Mouse (Mus musculus) intestine, postnatal 0 days (tissue): Measurements from ENCODE around the gene Krt13. TPM values are rescaled to one million over a fixed set of nuclear protein-coding genes. Genes with fewer than 3 reads are reported as not detected.

Experiments
- ATAC-seq: fragments of 200-750 bp; cut with Nextera tagmentation; 2 replicates; pipeline ENCODE4 v1.8.0; 2017; ENCODE audit warnings: mild to moderate bottlenecking, moderate TSS enrichment, moderate library complexity
- H3K27ac ChIP-seq: fragments of 300-500 bp; sonication (generic); 2 replicates; pipeline ENCODE4 v1.5.1; 2014; ENCODE audit warnings: mild to moderate bottlenecking, low read depth, low read length, moderate library complexity
- H3K27me3 ChIP-seq: fragments of 300-500 bp; sonication (generic); replicated peaks from 2 replicates; pipeline ENCODE4 v1.6.1; 2014; ENCODE audit warnings: low read length, mixed read lengths; ENCODE audit not compliant: control insufficient read depth, insufficient read depth
- H3K36me3 ChIP-seq: fragments of 300-500 bp; sonication (generic); 2 replicates; pipeline ENCODE4 v1.6.1; 2014; ENCODE audit warnings: mild to moderate bottlenecking, moderate library complexity; ENCODE audit not compliant: control insufficient read depth, insufficient read depth
- H3K4me1 ChIP-seq: fragments of 300-500 bp; sonication (generic); replicated peaks from 2 replicates; pipeline ENCODE4 v1.6.1; 2014; ENCODE audit warnings: antibody characterized with exemption, low read length, mixed read lengths; ENCODE audit not compliant: control insufficient read depth, insufficient read depth
- H3K4me2 ChIP-seq: fragments of 300-500 bp; sonication (generic); replicated peaks from 2 replicates; pipeline ENCODE4 v1.6.1; 2014; ENCODE audit warnings: low read depth, mild to moderate bottlenecking, moderate library complexity
- H3K4me3 ChIP-seq: fragments of 300-500 bp; sonication (generic); 2 replicates; pipeline ENCODE4 v1.5.1; 2014; ENCODE audit warnings: low read depth, low read length
- H3K9ac ChIP-seq: fragments of 300-500 bp; sonication (generic); 2 replicates; pipeline ENCODE4 v1.6.1; 2014; ENCODE audit warnings: mild to moderate bottlenecking, low read depth, low read length
- H3K9me3 ChIP-seq: fragments of 300-500 bp; sonication (generic); 2 replicates; pipeline ENCODE4 v1.6.1; 2016; ENCODE audit warnings: mixed run types; ENCODE audit not compliant: control insufficient read depth
- CTCF ChIP-seq: sonication (generic); IDR thresholded peaks from 2 replicates; pipeline ENCODE4 v1.5.1; 2016; ENCODE audit warnings: low read depth, mild to moderate bottlenecking, control low read depth, antibody characterized with exemption, moderate library complexity
- WGBS: fragments of 180-500 bp; shearing (Covaris S2); extraction: QIAGEN DNeasy Blood & Tissue Kit; methylation state at CpG from one replicate; pipeline ENCODE4 v1.1.7; 2014; 5-methylcytosine and 5-hydroxymethylcytosine counted together
- polyA plus RNA-seq: library from polyadenylated mRNA; unstranded; fragments of >200 nt; fragmentation: Nextera tagmentation; extraction: Ambion mirVana; gene quantifications from 2 replicates; pipeline ENCODE4 v1.2.1, GENCODE M21; 2015

The Krt13 gene
- not detected in 2 replicates for polyA plus RNA-seq

DNA sequence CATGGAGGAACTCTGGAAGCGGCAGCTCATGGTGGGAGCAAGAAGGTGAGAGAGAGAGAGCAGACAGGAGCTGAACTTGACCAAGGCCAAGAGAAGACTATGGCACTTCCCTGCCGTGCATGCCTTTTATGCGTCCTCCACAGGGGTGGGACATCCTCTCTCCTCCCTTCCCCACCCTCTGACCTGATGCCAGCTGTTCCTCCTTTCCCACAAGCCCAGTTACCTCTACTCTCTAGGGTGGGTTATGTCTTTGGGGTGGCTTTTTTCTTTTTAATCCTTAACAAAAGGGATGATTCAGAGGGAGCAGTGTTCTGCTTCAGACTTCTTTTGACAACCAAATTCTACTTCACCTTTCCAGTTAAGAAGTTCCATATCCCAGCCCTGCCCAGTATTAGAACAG lies at the start of gene Krt13:
Gene Krt13, minus strand, starts transcription at position 101 of the 400 bp plus-strand sequence.
- H3K36me3 ChIP-seq = no peaks in the 10 kb centered on the region
- H3K9ac ChIP-seq = no peak within 1 kb of the TSS
- H3K4me3 ChIP-seq = no peak within 1 kb of the TSS
- H3K27me3 ChIP-seq = no peaks in the 10 kb centered on the region
- no peak for TF ChIP-seq CTCF
- 71% methylated on average over 3 of the region's 3 CpGs for WGBS
- no peaks in the 10 kb centered on the region for H3K4me1 ChIP-seq
- ATAC-seq = no peak
- H3K9me3 ChIP-seq = no peaks in the 10 kb centered on the region
- no peak within 1 kb of the TSS for H3K27ac ChIP-seq
- no peak within 1 kb of the TSS for H3K4me2 ChIP-seq

DNA sequence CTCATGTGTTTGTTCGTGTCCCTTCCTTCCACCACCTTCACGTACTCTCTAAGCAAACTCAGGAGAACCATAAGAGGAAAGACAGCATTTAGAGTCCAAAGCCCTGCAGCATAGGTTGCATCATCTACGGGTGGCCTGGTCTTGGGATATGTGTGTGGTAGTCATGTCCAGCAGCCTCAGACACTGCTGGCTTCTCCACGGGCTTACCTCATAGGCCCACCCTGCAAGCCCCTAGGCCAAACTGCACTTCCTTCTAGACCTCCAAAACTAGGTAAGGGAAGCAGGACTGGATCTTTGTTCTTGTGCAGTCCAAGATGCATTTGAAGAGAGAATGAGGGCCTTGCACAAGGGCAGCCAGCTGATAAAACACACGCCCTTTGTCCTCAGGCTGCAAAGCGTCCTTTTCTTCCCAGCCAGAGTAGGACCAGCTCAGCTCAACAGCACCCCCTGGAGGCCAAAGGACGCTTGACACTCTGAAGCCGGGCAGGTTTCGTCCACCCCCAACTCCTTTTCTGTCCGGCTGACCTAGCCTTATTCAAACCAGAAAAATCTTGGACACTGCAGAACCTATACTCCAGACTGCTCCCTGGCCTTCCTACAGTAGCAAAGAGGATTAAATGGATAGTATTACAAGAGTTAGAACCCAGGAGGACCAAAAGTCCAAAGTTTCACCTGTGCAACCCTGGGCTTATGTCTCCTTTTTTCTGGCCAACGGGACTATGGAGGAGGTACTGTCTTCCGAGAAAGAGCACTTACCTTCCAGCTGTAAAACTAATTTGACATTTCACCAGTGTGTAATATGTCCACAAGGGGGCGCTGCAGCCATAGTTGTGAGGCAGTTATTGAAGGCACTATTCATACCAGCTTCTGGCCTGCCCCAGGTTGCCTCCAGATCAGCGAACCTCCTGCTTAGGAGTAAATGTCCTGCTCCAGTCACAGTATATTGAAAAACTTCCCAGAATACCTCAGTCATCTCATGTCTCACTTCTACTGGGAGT lies 47.7 kb upstream of the Krt13 start:
- H3K4me3 ChIP-seq = 0 out of 2 replicates have a peak overlapping the region, but pooled peaks have one; percentile 2
- no peak overlapping the region for H3K9ac ChIP-seq
- no peaks in the 10 kb centered on the region for H3K36me3 ChIP-seq
- WGBS = 16% methylated on average over 14 of the region's 14 CpGs
- peaks cover 8% of the 10 kb centered on the region; the same call in 1 of the 2 replicates for H3K4me1 ChIP-seq
- H3K27ac ChIP-seq = peak overlapping the region; percentile 60; the same call in 1 of the 2 replicates
- no peaks in the 10 kb centered on the region for H3K9me3 ChIP-seq
- peak; percentile 64 for ATAC-seq
- no peaks in the 10 kb centered on the region for H3K27me3 ChIP-seq
- H3K4me2 ChIP-seq = peak overlapping the region; percentile 57
- peak; percentile 92 for TF ChIP-seq CTCF

DNA sequence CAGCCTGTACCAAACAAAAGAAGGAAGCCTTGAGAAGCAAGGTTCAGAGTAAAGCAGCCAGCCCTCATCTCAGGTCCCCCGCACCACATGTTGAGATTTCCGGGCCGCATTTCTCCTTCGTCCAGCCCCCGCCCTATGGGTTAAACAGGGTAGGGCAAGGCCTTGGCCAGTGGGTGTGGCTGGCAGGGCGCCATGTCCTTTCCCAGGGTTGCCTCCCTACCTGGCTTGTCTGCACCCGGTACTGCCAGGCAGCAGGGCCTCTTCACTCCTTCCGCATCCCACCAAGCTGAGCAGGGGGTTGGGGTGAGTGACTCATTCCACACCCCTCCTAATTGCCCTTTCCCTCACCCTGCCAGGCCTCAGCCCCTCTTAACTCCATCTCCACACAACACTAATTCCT lies 46.7 kb upstream of the Krt13 start:
- peak overlapping the region; percentile 60 for H3K27ac ChIP-seq
- TF ChIP-seq CTCF = peak; percentile 32
- no peak overlapping the region for H3K4me3 ChIP-seq
- no peaks in the 10 kb centered on the region for H3K9me3 ChIP-seq
- H3K9ac ChIP-seq = no peak overlapping the region
- no peaks in the 10 kb centered on the region for H3K27me3 ChIP-seq
- H3K4me2 ChIP-seq = peak overlapping the region; percentile 57
- no peaks in the 10 kb centered on the region for H3K36me3 ChIP-seq
- WGBS = 25% methylated on average over 8 of the region's 8 CpGs
- peak; percentile 68 for ATAC-seq
- peaks cover 8% of the 10 kb centered on the region; the same call in 1 of the 2 replicates for H3K4me1 ChIP-seq

DNA sequence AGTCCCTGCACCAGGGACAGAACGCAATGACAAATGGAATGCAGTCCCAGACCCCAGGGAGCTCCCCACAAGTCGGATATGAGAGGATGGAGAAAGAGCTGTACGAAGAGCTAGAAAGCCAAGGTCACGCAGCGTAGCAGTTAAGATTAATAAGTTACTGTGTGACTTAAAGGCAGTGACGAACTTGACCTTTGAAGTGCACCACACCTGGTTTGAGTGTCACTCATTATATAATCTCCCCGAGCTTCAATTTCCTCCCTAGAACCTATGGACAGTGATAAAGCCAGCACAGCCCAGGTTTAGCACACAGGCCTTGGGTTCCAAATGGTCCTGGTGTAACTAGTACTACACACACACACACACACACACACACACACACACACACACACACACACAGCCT lies 43.0 kb upstream of the Krt13 start:
- H3K9ac ChIP-seq = no peak overlapping the region
- H3K27ac ChIP-seq = peak overlapping the region; percentile 43
- no peak overlapping the region for H3K4me3 ChIP-seq
- no peaks in the 10 kb centered on the region for H3K36me3 ChIP-seq
- H3K27me3 ChIP-seq = no peaks in the 10 kb centered on the region
- H3K9me3 ChIP-seq = no peaks in the 10 kb centered on the region
- H3K4me1 ChIP-seq = peaks cover 8% of the 10 kb centered on the region; the same call in 1 of the 2 replicates
- 12% methylated on average over 7 of the region's 7 CpGs for WGBS
- H3K4me2 ChIP-seq = no peak overlapping the region
- no peak for TF ChIP-seq CTCF
- peak; percentile 52 for ATAC-seq

DNA sequence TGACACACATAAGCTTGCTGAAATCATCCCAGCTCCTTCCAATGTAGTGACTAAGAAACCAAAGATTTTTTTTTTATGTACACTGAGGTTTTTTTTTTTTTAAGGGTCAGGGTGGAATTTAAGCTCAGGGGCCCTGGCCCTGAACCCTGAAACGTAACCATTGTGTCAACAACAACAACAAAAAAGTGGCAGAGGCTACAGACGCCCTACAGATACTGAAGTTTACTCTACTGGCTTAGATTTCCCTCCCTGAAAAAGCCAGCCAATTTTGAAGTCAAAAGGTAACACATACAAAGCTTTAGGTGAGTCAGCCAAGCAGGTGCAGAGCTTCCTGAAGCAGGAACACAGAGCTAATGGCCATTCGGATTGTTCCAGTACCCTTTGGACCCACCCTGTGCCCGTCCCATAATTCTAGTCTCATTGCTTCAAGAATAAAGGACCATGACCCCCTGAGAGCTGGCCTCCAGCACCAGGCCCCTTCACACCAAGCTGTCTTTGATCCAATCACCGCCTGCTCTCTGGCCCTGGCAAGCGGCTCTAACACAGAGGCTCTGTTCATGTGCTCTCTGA lies 36.6 kb upstream of the Krt13 start:
- TF ChIP-seq CTCF = no peak
- Histone ChIP-seq H3K27me3 (no peaks in the 10 kb centered on the region), H3K4me3 (peak overlapping the region; percentile 21; the same call in 1 of the 2 replicates), H3K36me3 (no peaks in the 10 kb centered on the region), H3K9ac (no peak overlapping the region), H3K4me2 (peak overlapping the region; percentile 37), H3K9me3 (no peaks in the 10 kb centered on the region), H3K4me1 (peaks cover 13% of the 10 kb centered on the region; the same call in 1 of the 2 replicates), H3K27ac (peak overlapping the region; percentile 79)
- ATAC-seq = peak; percentile 80
- WGBS = 37% methylated on average over 6 of the region's 6 CpGs

DNA sequence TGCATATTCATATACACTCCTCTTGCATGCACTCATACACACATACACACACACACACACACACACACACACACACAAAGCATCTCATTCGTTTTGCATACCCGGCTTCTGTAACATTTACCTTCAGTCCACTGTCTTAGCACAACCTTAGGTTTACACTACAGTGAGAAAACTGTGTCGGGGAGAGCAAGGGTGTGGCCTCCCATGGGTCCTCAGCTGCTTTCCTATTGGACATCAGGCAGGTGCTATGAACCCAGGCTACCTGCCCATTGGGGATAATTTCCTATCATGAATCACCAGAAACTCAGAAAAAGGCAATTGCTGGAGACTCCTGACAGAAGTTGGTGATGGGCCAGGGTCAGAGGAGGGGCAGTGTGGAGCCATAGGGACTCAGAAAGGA lies 36.0 kb upstream of the Krt13 start:
- H3K4me2 ChIP-seq = peak overlapping the region; percentile 37
- H3K4me1 ChIP-seq = peaks cover 14% of the 10 kb centered on the region; the same call in 1 of the 2 replicates
- H3K9me3 ChIP-seq = no peaks in the 10 kb centered on the region
- WGBS = 29% methylated on average over 3 of the region's 3 CpGs
- TF ChIP-seq CTCF = no peak
- peak overlapping the region; percentile 79 for H3K27ac ChIP-seq
- peak overlapping the region; percentile 21 for H3K4me3 ChIP-seq
- peak; percentile 52 for ATAC-seq
- no peaks in the 10 kb centered on the region for H3K36me3 ChIP-seq
- H3K27me3 ChIP-seq = no peaks in the 10 kb centered on the region
- no peak overlapping the region for H3K9ac ChIP-seq
